Mouse (Mus musculus) liver, embryonic 11.5 days (tissue): ENCODE results near the gene Sc5d. TPM values are rescaled to one million over a fixed set of nuclear protein-coding genes. Genes with fewer than 3 reads are reported as not detected.

Source experiments
- ATAC-seq: fragments of 200-750 bp; cut with Nextera tagmentation; replicated peaks from 2 replicates; pipeline ENCODE4 v1.8.0; 2017; ENCODE audit warnings: moderate number of reproducible peaks, mild to moderate bottlenecking, moderate TSS enrichment, moderate library complexity; ENCODE audit not compliant: low FRiP score
- DNase-seq: peaks from one replicate; pipeline ENCODE4 v3.0.0-alpha.2; 2017; ENCODE audit warnings: low spot score
- H3K27ac ChIP-seq: fragments of 300-500 bp; sonication (generic); 2 replicates; pipeline ENCODE4 v1.5.1; 2014; ENCODE audit warnings: mild to moderate bottlenecking, low read depth, low read length, control low read depth
- H3K27me3 ChIP-seq: fragments of 300-500 bp; sonication (generic); replicated peaks from 2 replicates; pipeline ENCODE4 v1.6.1; 2014; ENCODE audit warnings: low read length, mixed read lengths; ENCODE audit not compliant: control insufficient read depth, insufficient read depth
- H3K36me3 ChIP-seq: fragments of 300-500 bp; sonication (generic); 2 replicates; pipeline ENCODE4 v1.6.1; 2014; ENCODE audit warnings: mild to moderate bottlenecking, low read length, moderate library complexity, mixed read lengths; ENCODE audit not compliant: control insufficient read depth, insufficient read depth
- H3K4me1 ChIP-seq: fragments of 300-500 bp; sonication (generic); replicated peaks from 2 replicates; pipeline ENCODE4 v1.6.1; 2014; ENCODE audit warnings: low read length, mixed read lengths; ENCODE audit not compliant: control insufficient read depth, insufficient read depth
- H3K4me2 ChIP-seq: fragments of 300-500 bp; sonication (generic); 2 replicates; pipeline ENCODE4 v1.6.1; 2014; ENCODE audit warnings: mild to moderate bottlenecking, control low read depth, moderate library complexity
- H3K4me3 ChIP-seq: fragments of 300-500 bp; sonication (generic); 2 replicates; pipeline ENCODE4 v1.5.1; 2014; ENCODE audit warnings: low read depth, low read length, control low read depth
- H3K9ac ChIP-seq: fragments of 300-500 bp; sonication (generic); 2 replicates; pipeline ENCODE4 v1.6.1; 2014; ENCODE audit warnings: low read depth, low read length, control low read depth
- H3K9me3 ChIP-seq: fragments of 300-500 bp; sonication (generic); 2 replicates; pipeline ENCODE4 v1.6.1; 2016; ENCODE audit warnings: low read length, inconsistent platforms, mixed read lengths; ENCODE audit not compliant: control insufficient read depth
- WGBS: fragments of 180-500 bp; shearing (Covaris S2); extraction: QIAGEN DNeasy Blood & Tissue Kit; methylation state at CpG from one replicate; pipeline ENCODE4 v1.1.7; 2014; 5-methylcytosine and 5-hydroxymethylcytosine counted together
- polyA plus RNA-seq: library from polyadenylated mRNA; unstranded; fragments of >200 nt; fragmentation: Nextera tagmentation; extraction: Ambion mirVana; gene quantifications from 2 replicates; pipeline ENCODE4 v1.2.1, GENCODE M21; 2014

Sc5d gene
- polyA plus RNA-seq, 1 experiment from 2014 or later = 71.4 TPM

- 82% methylated on average over 3 of the region's 3 CpGs for WGBS
- no peaks in the 10 kb centered on the region for H3K27me3 ChIP-seq
- H3K27ac ChIP-seq = no peak overlapping the region
- no peak overlapping the region for H3K4me3 ChIP-seq
- ATAC-seq (no peak), DNase-seq (no peak)
- no peak overlapping the region for H3K4me2 ChIP-seq
- H3K9me3 ChIP-seq = no peaks in the 10 kb centered on the region
- H3K9ac ChIP-seq = no peak overlapping the region
- no peaks in the 10 kb centered on the region for H3K36me3 ChIP-seq
- 0 out of 2 replicates have a peak, but pooled peaks cover 2% of the 10 kb centered on the region for H3K4me1 ChIP-seq
These were observed 6.6 kb upstream of the Sc5d start for GRCm38 (mm10) chr9:42270617-42271016.

- Histone ChIP-seq H3K9me3 (no peaks in the 10 kb centered on the region), H3K9ac (no peak overlapping the region), H3K4me2 (no peak overlapping the region), H3K36me3 (no peaks in the 10 kb centered on the region), H3K27ac (no peak overlapping the region), H3K4me3 (no peak overlapping the region), H3K27me3 (no peaks in the 10 kb centered on the region), H3K4me1 (0 out of 2 replicates have a peak, but pooled peaks cover 2% of the 10 kb centered on the region)
- 82% methylated on average over 5 of the region's 5 CpGs for WGBS
- ATAC-seq (no peak), DNase-seq (no peak)
These were observed 6.0 kb upstream of the Sc5d start for GRCm38 (mm10) chr9:42270081-42270480.

GRCm38 (mm10) chr9:42268371-42268770, 4.3 kb upstream of the Sc5d start:
- no peaks in the 10 kb centered on the region for H3K27me3 ChIP-seq
- WGBS = 74% methylated on average over 5 of the region's 5 CpGs
- H3K4me1 ChIP-seq = peaks cover 6% of the 10 kb centered on the region; the same call in 1 of the 2 replicates
- no peak overlapping the region for H3K4me3 ChIP-seq
- H3K36me3 ChIP-seq = no peaks in the 10 kb centered on the region
- DNase-seq = no peak
- ATAC-seq = no peak
- H3K4me2 ChIP-seq = no peak overlapping the region
- no peak overlapping the region for H3K27ac ChIP-seq
- no peaks in the 10 kb centered on the region for H3K9me3 ChIP-seq
- no peak overlapping the region for H3K9ac ChIP-seq

- H3K27ac ChIP-seq = no peak overlapping the region
- no peaks in the 10 kb centered on the region for H3K36me3 ChIP-seq
- peaks cover 7% of the 10 kb centered on the region; the same call in 1 of the 2 replicates for H3K4me1 ChIP-seq
- no peak for DNase-seq
- no peak for ATAC-seq
- H3K4me2 ChIP-seq = peak overlapping the region; percentile 72; the same call in 1 of the 2 replicates
- H3K27me3 ChIP-seq = no peaks in the 10 kb centered on the region
- no peak overlapping the region for H3K9ac ChIP-seq
- WGBS = 91% methylated on average over 4 of the region's 4 CpGs
- no peak overlapping the region for H3K4me3 ChIP-seq
- H3K9me3 ChIP-seq = no peaks in the 10 kb centered on the region
These were observed 1.3 kb upstream of the Sc5d start for GRCm38 (mm10) chr9:42265309-42265708.

- 1% methylated on average over 18 of the region's 18 CpGs for WGBS
- H3K27me3 ChIP-seq = no peaks in the 10 kb centered on the region
- ATAC-seq (no peak; the same call in none of the 2 replicates), DNase-seq (peak; percentile 48)
- H3K4me3 ChIP-seq = peak overlapping the region; percentile 87
- peaks cover 7% of the 10 kb centered on the region; the same call in 1 of the 2 replicates for H3K4me1 ChIP-seq
- H3K9me3 ChIP-seq = no peaks in the 10 kb centered on the region
- peak overlapping the region; percentile 78 for H3K9ac ChIP-seq
- 0 out of 2 replicates have a peak overlapping the region, but pooled peaks have one; percentile 19 for H3K27ac ChIP-seq
- no peaks in the 10 kb centered on the region; the same call in 1 of the 2 replicates for H3K36me3 ChIP-seq
- peak overlapping the region; percentile 72 for H3K4me2 ChIP-seq
These were observed 346 bp downstream of the Sc5d start for GRCm38 (mm10) chr9:42263709-42264111.

GRCm38 (mm10) chr9:42260481-42260880, 3.6 kb downstream of the Sc5d start:
- DNase-seq (no peak), ATAC-seq (no peak)
- H3K36me3 ChIP-seq = peaks cover 13% of the 10 kb centered on the region
- H3K4me1 ChIP-seq = peaks cover 7% of the 10 kb centered on the region; the same call in 1 of the 2 replicates
- no peak overlapping the region for H3K4me2 ChIP-seq
- H3K27ac ChIP-seq = no peak overlapping the region
- no peak overlapping the region for H3K4me3 ChIP-seq
- no peak overlapping the region for H3K9ac ChIP-seq
- 88% methylated on average over 5 of the region's 5 CpGs for WGBS
- no peaks in the 10 kb centered on the region for H3K27me3 ChIP-seq
- no peaks in the 10 kb centered on the region for H3K9me3 ChIP-seq

- 61% methylated on average over 6 of the region's 6 CpGs for WGBS
- H3K4me3 ChIP-seq = no peak overlapping the region
- no peak overlapping the region for H3K27ac ChIP-seq
- no peak overlapping the region for H3K9ac ChIP-seq
- ATAC-seq (no peak), DNase-seq (no peak)
- no peaks in the 10 kb centered on the region for H3K36me3 ChIP-seq
- H3K27me3 ChIP-seq = no peaks in the 10 kb centered on the region
- H3K9me3 ChIP-seq = no peaks in the 10 kb centered on the region
- H3K4me1 ChIP-seq = no peaks in the 10 kb centered on the region
- H3K4me2 ChIP-seq = no peak overlapping the region
These were observed 14.9 kb downstream of the Sc5d start for GRCm38 (mm10) chr9:42249112-42249511.

GRCm38 (mm10) chr9:42246688-42247087, 17.4 kb downstream of the Sc5d start:
- no peak for ATAC-seq
- WGBS = 71% methylated on average over 6 of the region's 6 CpGs
- H3K4me3 ChIP-seq = no peak overlapping the region

GRCm38 (mm10) chr9:42244173-42244572, 19.9 kb downstream of the Sc5d start:
- ATAC-seq (no peak), DNase-seq (no peak)
- Histone ChIP-seq H3K4me3 (no peak overlapping the region), H3K36me3 (no peaks in the 10 kb centered on the region), H3K4me2 (no peak overlapping the region), H3K9ac (no peak overlapping the region), H3K9me3 (no peaks in the 10 kb centered on the region), H3K27ac (no peak overlapping the region), H3K27me3 (no peaks in the 10 kb centered on the region), H3K4me1 (no peaks in the 10 kb centered on the region)
- WGBS = 71% methylated on average over 5 of the region's 5 CpGs

More at GRCm38 (mm10) chr9:42246688-42247087, 17.4 kb downstream of the Sc5d start:
- Histone ChIP-seq H3K36me3 (no peaks in the 10 kb centered on the region), H3K4me1 (no peaks in the 10 kb centered on the region), H3K9me3 (no peaks in the 10 kb centered on the region), H3K9ac (no peak overlapping the region), H3K4me2 (no peak overlapping the region), H3K27ac (no peak overlapping the region), H3K27me3 (no peaks in the 10 kb centered on the region)
- DNase-seq = no peak
